8 mouse cellular contexts compared by ENCODE assay signal in genomic region chr17:66221256-66221655, GRCm38 (mm10).
DNase-seq lines count a peak whose midpoint lies in the region; ATAC-seq and TF ChIP-seq lines count a peak whose summit lies in the region.

No protein-coding gene starts in this region.

- in situ Hi-C loops in Patski (cut with MboI; ENCODE audit: low pct_unique_long_range_greater_than_20kb): no loop called here

- POLR2A ChIA-PET in Patski (lab: Charles Lee): no interaction called here

- H3K27ac ChIP-seq in kidney, embryonic 14.5 days (ENCODE audit: low read depth, low read length): no peak overlapping the region
- H3K27ac ChIP-seq in liver, adult 2 months (replicated peaks; ENCODE audit: insufficient read depth, low read depth, low read length): no peak overlapping the region
- H3K27ac ChIP-seq in neural tube, embryonic 12.5 days: no peak overlapping the region

- peaks cover 24% of the 10 kb centered on the region for H3K27me3 ChIP-seq in Patski
- 0 out of 2 replicates have a peak, but pooled peaks cover 3% of the 10 kb centered on the region for H3K27me3 ChIP-seq in kidney, embryonic 14.5 days (ENCODE audit: control insufficient read depth, insufficient read depth, low read length)
- no peaks in the 10 kb centered on the region for H3K27me3 ChIP-seq in liver, adult 2 months (ENCODE audit: control insufficient read depth, insufficient read depth, low read length)
- H3K27me3 ChIP-seq in neural tube, embryonic 12.5 days (replicated peaks): no peaks in the 10 kb centered on the region

- peak; percentile 84 for TF ChIP-seq CTCF in Patski (IDR thresholded peaks at IDR 0.05)
- TF ChIP-seq CTCF in liver, adult 2 months (IDR thresholded peaks at IDR 0.05; ENCODE audit: low read depth, low read length): peak; percentile 80

- H3K79me2 ChIP-seq in liver, adult 2 months (ENCODE audit: control insufficient read depth, insufficient read depth, low read length): no peaks in the 10 kb centered on the region

- no peaks in the 10 kb centered on the region for H3K9me3 ChIP-seq in kidney, embryonic 14.5 days (ENCODE audit: control insufficient read depth, low read length)
- no peaks in the 10 kb centered on the region for H3K9me3 ChIP-seq in neural tube, embryonic 12.5 days

- DNase-seq in B cell, adult 2 months: peak; percentile 35 to 40
- no peak for DNase-seq in Patski (ENCODE audit: low read depth, low spot score)
- DNase-seq in cerebellum, postnatal 10 days: peak; percentile 94 to 95
- DNase-seq in frontal cortex, postnatal 25 days (ENCODE audit: low spot score in 2 of 2): peak; percentile 47 to 67
- DNase-seq in liver, adult 2 months (ENCODE audit: extremely low read depth, low read depth, low spot score): peak; percentile 39
- peak; percentile 12 to 19 for DNase-seq in thymus, postnatal 36 days

- H3K4me2 ChIP-seq in kidney, embryonic 14.5 days (replicated peaks; ENCODE audit: low read depth, low read length): no peak overlapping the region
- no peak overlapping the region for H3K4me2 ChIP-seq in neural tube, embryonic 12.5 days (replicated peaks)

- no peaks in the 10 kb centered on the region for H3K36me3 ChIP-seq in kidney, embryonic 14.5 days (ENCODE audit: control insufficient read depth, insufficient read depth, low read length)
- no peaks in the 10 kb centered on the region for H3K36me3 ChIP-seq in liver, adult 2 months (ENCODE audit: control insufficient read depth, insufficient read depth, low read length)
- H3K36me3 ChIP-seq in neural tube, embryonic 12.5 days: no peaks in the 10 kb centered on the region

- H3K4me3 ChIP-seq in kidney, embryonic 14.5 days (ENCODE audit: low read length): no peak overlapping the region
- H3K4me3 ChIP-seq in liver, adult 2 months (ENCODE audit: insufficient read depth, low read depth, low read length): no peak overlapping the region
- H3K4me3 ChIP-seq in neural tube, embryonic 12.5 days: no peak overlapping the region

- 7% methylated on average over 8 of the region's 8 CpGs for WGBS in kidney, embryonic 14.5 days
- WGBS in liver, adult 2 months: 12% methylated on average over 8 of the region's 8 CpGs
- 9% methylated on average over 8 of the region's 8 CpGs for WGBS in neural tube, embryonic 12.5 days

- CTCF ChIA-PET in Patski (lab: Charles Lee): interaction anchor here (1.0 to 1.6 kb wide), 8 partner anchors 9 to 237 kb away, joined by 3 to 9 read pairs (median 4); no protein-coding TSS in a partner anchor

- peaks cover 3% of the 10 kb centered on the region; the same call in 1 of the 2 replicates for H3K4me1 ChIP-seq in kidney, embryonic 14.5 days (ENCODE audit: control insufficient read depth, insufficient read depth, low read length)
- no peaks in the 10 kb centered on the region for H3K4me1 ChIP-seq in liver, adult 2 months (ENCODE audit: control insufficient read depth, insufficient read depth, low read length)
- no peaks in the 10 kb centered on the region for H3K4me1 ChIP-seq in neural tube, embryonic 12.5 days

- no peak for TF ChIP-seq POLR2A in liver, adult 2 months (IDR thresholded peaks at IDR 0.05; ENCODE audit: extremely low read depth, insufficient read depth, low read length)

- peak; percentile 85 for ATAC-seq in Patski
- ATAC-seq in kidney, embryonic 14.5 days (ENCODE audit: low FRiP score, low TSS enrichment): peak; percentile 45; the same call in 1 of the 2 replicates
- ATAC-seq in neural tube, embryonic 12.5 days (ENCODE audit: low FRiP score, low read depth): peak; percentile 72

- no peak overlapping the region for H3K9ac ChIP-seq in kidney, embryonic 14.5 days (ENCODE audit: low read depth, low read length)
- H3K9ac ChIP-seq in liver, adult 2 months (ENCODE audit: low read depth, low read length): no peak overlapping the region
- no peak overlapping the region for H3K9ac ChIP-seq in neural tube, embryonic 12.5 days
